Mouse (Mus musculus) liver, embryonic 16.5 days (tissue): ENCODE measurements around the gene Tsga10. TPM values are rescaled to one million over a fixed set of nuclear protein-coding genes. Genes with fewer than 3 reads are reported as not detected.
"Not testable (repeated sequence)": the region's sequence is repeated elsewhere in the genome, so short reads cannot be mapped to it uniquely, and the experiment has no call there.

ENCODE experiments used
- ATAC-seq: fragments of 200-750 bp; cut with Nextera tagmentation; 2 replicates; pipeline ENCODE4 v1.8.0; 2017; ENCODE audit warnings: low read depth, mild to moderate bottlenecking, moderate number of reproducible peaks, moderate library complexity
- H3K27ac ChIP-seq: fragments of 300-500 bp; sonication (generic); 2 replicates; pipeline ENCODE4 v1.5.1; 2014; ENCODE audit warnings: mild to moderate bottlenecking, low read length
- H3K27me3 ChIP-seq: fragments of 300-500 bp; sonication (generic); 2 replicates; pipeline ENCODE4 v1.6.1; 2014; ENCODE audit warnings: low read depth, low read length, mixed read lengths; ENCODE audit not compliant: control insufficient read depth, insufficient read depth
- H3K36me3 ChIP-seq: fragments of 300-500 bp; sonication (generic); 2 replicates; pipeline ENCODE4 v1.6.1; 2014; ENCODE audit warnings: mild to moderate bottlenecking; ENCODE audit not compliant: control insufficient read depth, insufficient read depth
- H3K4me1 ChIP-seq: fragments of 300-500 bp; sonication (generic); 2 replicates; pipeline ENCODE4 v1.6.1; 2014; ENCODE audit warnings: low read depth, low read length, mixed read lengths; ENCODE audit not compliant: control insufficient read depth
- H3K4me2 ChIP-seq: fragments of 300-500 bp; sonication (generic); 2 replicates; pipeline ENCODE4 v1.6.1; 2014; ENCODE audit warnings: low read depth, low read length, mixed read lengths
- H3K4me3 ChIP-seq: fragments of 300-500 bp; sonication (generic); 2 replicates; pipeline ENCODE4 v1.5.1; 2014; ENCODE audit warnings: low read depth, mild to moderate bottlenecking, low read length
- H3K9ac ChIP-seq: fragments of 300-500 bp; sonication (generic); 2 replicates; pipeline ENCODE4 v1.6.1; 2014; ENCODE audit warnings: low read depth, low read length
- H3K9me3 ChIP-seq: fragments of 300-500 bp; sonication (generic); replicated peaks from 2 replicates; pipeline ENCODE4 v1.6.1; 2016; ENCODE audit warnings: low read length; ENCODE audit not compliant: control insufficient read depth
- WGBS: fragments of 180-500 bp; shearing (Covaris S2); extraction: QIAGEN DNeasy Blood & Tissue Kit; methylation state at CpG from one replicate; pipeline ENCODE4 v1.1.7; 2014; ENCODE audit not compliant: insufficient replicate concordance; 5-methylcytosine and 5-hydroxymethylcytosine counted together
- polyA plus RNA-seq: library from polyadenylated mRNA; unstranded; fragments of >200 nt; fragmentation: Nextera tagmentation; extraction: Ambion mirVana; gene quantifications from 2 replicates; pipeline ENCODE4 v1.2.1, GENCODE M21; 2015

Gene Tsga10
- polyA plus RNA-seq, 1 experiment from 2014 or later, result 1.1 TPM

GRCm38 (mm10) chr1:37867684-37868322 is 1.6 kb upstream of the Tsga10 start:
- Histone ChIP-seq H3K27me3 (no peaks in the 10 kb centered on the region), H3K4me3 (no peak overlapping the region), H3K4me2 (no peak overlapping the region), H3K9ac (no peak overlapping the region), H3K36me3 (no peaks in the 10 kb centered on the region), H3K4me1 (peaks cover 18% of the 10 kb centered on the region), H3K9me3 (no peaks in the 10 kb centered on the region), H3K27ac (no peak overlapping the region)
- 51% methylated on average over 10 of the region's 10 CpGs for WGBS
- ATAC-seq, result no peak

DNA sequence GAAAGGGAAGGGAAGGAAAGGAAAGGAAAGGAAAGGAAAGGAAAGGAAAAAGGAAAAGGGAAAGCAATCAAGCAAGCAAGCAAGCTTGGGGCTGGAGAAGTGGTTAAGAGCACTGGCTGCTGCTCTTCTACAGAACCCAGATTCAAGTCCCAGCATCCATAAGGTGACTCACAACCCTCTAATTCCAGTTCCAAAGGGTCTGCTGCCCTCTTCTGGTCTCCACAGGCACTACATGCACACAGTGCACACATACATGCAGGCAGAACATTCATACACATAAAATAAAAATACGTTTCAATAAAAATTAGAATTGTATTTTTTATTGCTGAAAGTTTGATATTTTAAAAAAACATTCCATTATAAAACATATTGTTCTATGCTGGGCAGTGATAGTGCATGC is 827 bp upstream of the Tsga10 start:
- 58% methylated on average over 1 of the region's 1 CpGs for WGBS
- no peaks in the 10 kb centered on the region for H3K27me3 ChIP-seq
- no peak for ATAC-seq
- H3K4me2 ChIP-seq, result no peak overlapping the region
- H3K9me3 ChIP-seq, result no peaks in the 10 kb centered on the region
- no peak overlapping the region for H3K27ac ChIP-seq
- H3K4me1 ChIP-seq, result peaks cover 16% of the 10 kb centered on the region
- H3K4me3 ChIP-seq, result no peak overlapping the region
- no peak overlapping the region for H3K9ac ChIP-seq
- no peaks in the 10 kb centered on the region for H3K36me3 ChIP-seq

GRCm38 (mm10) chr1:37865401-37866215 is 621 bp downstream of the Tsga10 start:
- Histone ChIP-seq H3K4me2 (peak overlapping the region; percentile 89), H3K27ac (peak overlapping the region; percentile 92), H3K27me3 (no peaks in the 10 kb centered on the region), H3K9ac (peak overlapping the region; percentile 87), H3K9me3 (no peaks in the 10 kb centered on the region), H3K4me1 (peaks cover 9% of the 10 kb centered on the region), H3K36me3 (no peaks in the 10 kb centered on the region), H3K4me3 (peak overlapping the region; percentile 70)
- 9% methylated on average over 23 of the region's 23 CpGs for WGBS
- ATAC-seq, result no peak

- Histone ChIP-seq H3K4me3 (peak overlapping the region; percentile 70), H3K4me1 (peaks cover 9% of the 10 kb centered on the region), H3K4me2 (peak overlapping the region; percentile 89), H3K27me3 (no peaks in the 10 kb centered on the region), H3K27ac (peak overlapping the region; percentile 92), H3K9ac (peak overlapping the region; percentile 87), H3K36me3 (no peaks in the 10 kb centered on the region), H3K9me3 (no peaks in the 10 kb centered on the region)
- ATAC-seq, result peak; percentile 93
- under 1% methylated on average over 89 of the region's 90 CpGs for WGBS
These were observed 1.5 kb downstream of the Tsga10 start for GRCm38 (mm10) chr1:37864511-37865400.

DNA sequence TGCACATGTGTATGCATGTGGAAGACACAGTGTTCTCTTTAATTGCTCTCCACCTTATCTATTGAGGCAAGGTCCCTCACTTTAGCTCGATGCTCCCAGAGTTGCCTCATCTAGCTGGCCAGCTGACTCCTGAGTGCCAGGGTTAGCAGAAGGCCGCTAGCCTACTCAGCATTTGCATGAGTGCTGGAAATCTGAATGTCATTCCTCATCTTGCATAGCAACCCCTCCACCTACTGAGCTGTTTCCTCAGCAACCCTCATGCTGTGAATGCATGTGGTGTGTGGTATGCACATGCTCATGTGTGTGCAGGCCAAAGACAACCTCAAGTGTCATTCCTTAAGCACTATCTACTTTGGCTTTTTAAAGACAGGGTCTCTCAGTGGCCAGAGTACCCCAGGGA is 15.5 kb downstream of the Tsga10 start:
- 39% methylated on average over 2 of the region's 2 CpGs for WGBS
- H3K4me2 ChIP-seq, result no peak overlapping the region
- H3K27me3 ChIP-seq, result no peaks in the 10 kb centered on the region
- no peaks in the 10 kb centered on the region for H3K4me1 ChIP-seq
- H3K27ac ChIP-seq, result no peak overlapping the region
- no peaks in the 10 kb centered on the region for H3K36me3 ChIP-seq
- H3K9me3 ChIP-seq, result no peaks in the 10 kb centered on the region
- no peak overlapping the region for H3K4me3 ChIP-seq
- no peak overlapping the region for H3K9ac ChIP-seq
- ATAC-seq, result no peak

- Histone ChIP-seq H3K4me1 (no peaks in the 10 kb centered on the region), H3K9me3 (no peaks in the 10 kb centered on the region), H3K9ac (no peak overlapping the region), H3K27ac (no peak overlapping the region), H3K4me3 (no peak overlapping the region), H3K36me3 (no peaks in the 10 kb centered on the region), H3K27me3 (no peaks in the 10 kb centered on the region), H3K4me2 (no peak overlapping the region)
- ATAC-seq, result no peak
- WGBS, result 66% methylated on average over 8 of the region's 8 CpGs
These were observed 19.4 kb downstream of the Tsga10 start for GRCm38 (mm10) chr1:37846878-37847277.

GRCm38 (mm10) chr1:37831681-37832080 is 34.5 kb downstream of the Tsga10 start:
- H3K36me3 ChIP-seq, result no peaks in the 10 kb centered on the region
- no peak overlapping the region for H3K27ac ChIP-seq
- no peak overlapping the region for H3K9ac ChIP-seq
- no peaks in the 10 kb centered on the region for H3K27me3 ChIP-seq
- no peaks in the 10 kb centered on the region for H3K9me3 ChIP-seq
- ATAC-seq, result no peak
- no peak overlapping the region for H3K4me2 ChIP-seq
- no peaks in the 10 kb centered on the region for H3K4me1 ChIP-seq
- WGBS, result 51% methylated on average over 2 of the region's 2 CpGs
- H3K4me3 ChIP-seq, result no peak overlapping the region

DNA sequence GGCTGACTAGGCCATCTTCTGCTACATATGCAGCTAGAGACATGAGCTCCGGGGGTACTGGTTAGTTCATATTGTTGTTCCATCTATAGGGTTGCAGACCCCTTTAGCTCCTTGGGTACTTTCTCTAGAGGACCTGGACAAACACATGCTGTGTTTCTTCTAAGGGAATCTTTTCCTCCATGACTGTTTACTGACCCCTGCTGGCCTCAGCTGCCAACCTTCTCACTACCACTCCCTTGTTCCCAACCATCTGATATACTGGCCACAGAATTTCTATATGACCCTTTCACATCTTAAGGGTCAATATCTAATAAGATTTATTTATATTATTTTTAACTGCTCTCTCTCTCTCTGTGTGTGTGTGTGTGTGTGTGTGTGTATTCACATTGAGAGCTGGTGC is 63.9 kb downstream of the Tsga10 start:
- not testable (repeated sequence) for H3K4me2 ChIP-seq, H3K4me3 ChIP-seq, H3K9me3 ChIP-seq, H3K27ac ChIP-seq, H3K27me3 ChIP-seq, H3K36me3 ChIP-seq, ATAC-seq, H3K9ac ChIP-seq, H3K4me1 ChIP-seq
- 27% methylated on average over 1 of the region's 1 CpGs for WGBS
